8 mouse cellular contexts compared by ENCODE assay signal in genomic region chr4:59036490-59037127, GRCm38 (mm10). TPM values are rescaled to one million over a fixed set of nuclear protein-coding genes. Genes with fewer than 3 reads are reported as not detected.
DNase-seq lines count a peak whose midpoint lies in the region; ATAC-seq and TF ChIP-seq lines count a peak whose summit lies in the region.

No protein-coding gene starts in this region.

- no peak for ATAC-seq in hindbrain, postnatal 0 days

- H3K4me2 ChIP-seq in hindbrain, postnatal 0 days (ENCODE audit: low read depth, low read length): peak overlapping the region; percentile 64

- H3K4me1 ChIP-seq in hindbrain, postnatal 0 days (ENCODE audit: insufficient read depth, low read length): peaks cover 4% of the 10 kb centered on the region; the same call in 1 of the 2 replicates

- H3K9me3 ChIP-seq in hindbrain, postnatal 0 days (ENCODE audit: low read length): no peaks in the 10 kb centered on the region

- no peak overlapping the region for H3K27ac ChIP-seq in hindbrain, postnatal 0 days

- TF ChIP-seq CTCF in hindbrain, postnatal 0 days (IDR thresholded peaks at IDR 0.05; ENCODE audit: low read depth): peak; percentile 85

- WGBS in hindbrain, postnatal 0 days: 54% methylated on average over 13 of the region's 13 CpGs

- H3K36me3 ChIP-seq in hindbrain, postnatal 0 days (ENCODE audit: insufficient read depth, low read length): no peaks in the 10 kb centered on the region

- DNase-seq in R1 (ENCODE audit: low read depth, low spot score): peak; percentile 85
- peak; percentile 68 for DNase-seq in cerebellum, adult 9-11 months
- peak; percentile 36 to 73 for DNase-seq in frontal cortex, postnatal 10 days (ENCODE audit: low spot score in 2 of 2)
- peak; percentile 81 for DNase-seq in hindbrain, postnatal 0 days (ENCODE audit: low spot score)
- DNase-seq in left cerebral cortex, postnatal 14 days (ENCODE audit: low spot score in 2 of 2): peak; percentile 64 to 76
- peak; percentile 82 for DNase-seq in mesoderm, embryonic 11.5 days (ENCODE audit: low read depth, low spot score)
- peak; percentile 68 for DNase-seq in right cerebral cortex, postnatal 25 days
- peak; percentile 55 to 71 for DNase-seq in urinary bladder, postnatal 4 days (ENCODE audit: low spot score in 2 of 2)

- no peaks in the 10 kb centered on the region for H3K27me3 ChIP-seq in hindbrain, postnatal 0 days (ENCODE audit: insufficient read depth, low read length)

- no peak overlapping the region for H3K9ac ChIP-seq in hindbrain, postnatal 0 days (replicated peaks; ENCODE audit: low read length)

- intact Hi-C loops in left cerebral cortex, postnatal 14 days (cut with DNase I): loop anchor here (5.0 kb wide), 1 partner anchor 34 kb away; the partner anchor contains the start of gene Gm20503

- H3K4me3 ChIP-seq in hindbrain, postnatal 0 days (ENCODE audit: low read length): no peak overlapping the region

RNA-seq across cellular contexts. Expression of gene Gng10, which starts 1.7 kb away (rescaled TPM):
- 86.0 and 104 TPM in 2 replicates for total RNA-seq in hindbrain, postnatal 0 days (2014; rRNA removed)
- 184 and 189 TPM in 2 replicates for polyA plus RNA-seq in hindbrain, postnatal 0 days (2015; fragmentation: Nextera tagmentation; extraction: Ambion mirVana)
- total RNA-seq in left cerebral cortex, postnatal 14 days (2021): 10 to 100 TPM; 84.9 to 96.0 TPM

RNA-seq across cellular contexts. Expression of gene Gm20503, which starts 33.6 kb away (rescaled TPM):
- total RNA-seq in hindbrain, postnatal 0 days (2014; rRNA removed): not detected in 2 replicates
- polyA plus RNA-seq in hindbrain, postnatal 0 days (2015; fragmentation: Nextera tagmentation; extraction: Ambion mirVana): 11.7 and 18.2 TPM in 2 replicates
- total RNA-seq in left cerebral cortex, postnatal 14 days (2021): 1 to 10 TPM in 1 of 2 experiments, under 1 TPM in 1; 0.70 to 3.1 TPM

RNA-seq across cellular contexts. Expression of gene Dnajc25, which starts 41.7 kb away (rescaled TPM):
- 2.7 and 5.2 TPM in 2 replicates for total RNA-seq in hindbrain, postnatal 0 days (2014; rRNA removed)
- 9.2 and 9.4 TPM in 2 replicates for polyA plus RNA-seq in hindbrain, postnatal 0 days (2015; fragmentation: Nextera tagmentation; extraction: Ambion mirVana)
- total RNA-seq in left cerebral cortex, postnatal 14 days (2021): 1 to 10 TPM; 6.5 to 7.7 TPM

RNA-seq across cellular contexts. Expression of gene Ptgr1, which starts 49.7 kb away (rescaled TPM):
- 1.3 and 3.1 TPM in 2 replicates for total RNA-seq in hindbrain, postnatal 0 days (2014; rRNA removed)
- 5.6 and 6.0 TPM in 2 replicates for polyA plus RNA-seq in hindbrain, postnatal 0 days (2015; fragmentation: Nextera tagmentation; extraction: Ambion mirVana)
- 1 to 10 TPM; 1.6 to 2.4 TPM for total RNA-seq in left cerebral cortex, postnatal 14 days (2021)
